Mouse (Mus musculus): ENCODE measurements around the gene Srebf2.

The Srebf2 gene

GRCm38 (mm10) chr15:82156902-82157301 lies 9.9 kb downstream of the Srebf2 start:
- DNase-seq (ENCODE audit: low read depth), result no peak

GRCm38 (mm10) chr15:82158243-82159035 lies 11.5 kb downstream of the Srebf2 start:
- DNase-seq (ENCODE audit: low read depth), result no peak

- DNase-seq (ENCODE audit: low read depth), result no peak
Measured at GRCm38 (mm10) chr15:82159471-82159870, 12.5 kb downstream of the Srebf2 start.

GRCm38 (mm10) chr15:82160731-82161640 lies 14.0 kb downstream of the Srebf2 start:
- DNase-seq (ENCODE audit: low read depth), result no peak

GRCm38 (mm10) chr15:82161965-82162600 lies 15.1 kb downstream of the Srebf2 start:
- DNase-seq (ENCODE audit: low read depth), result no peak

GRCm38 (mm10) chr15:82163356-82164060 lies 16.5 kb downstream of the Srebf2 start:
- DNase-seq (ENCODE audit: low read depth), result no peak

GRCm38 (mm10) chr15:82164061-82164399 lies 17.0 kb downstream of the Srebf2 start:
- no peak for DNase-seq (ENCODE audit: low read depth)

- DNase-seq (ENCODE audit: low read depth), result peak; percentile 59
Measured at GRCm38 (mm10) chr15:82164496-82164895, 17.5 kb downstream of the Srebf2 start.

- DNase-seq (ENCODE audit: low read depth), result peak; percentile 77
Measured at GRCm38 (mm10) chr15:82165332-82166239, 18.6 kb downstream of the Srebf2 start.

- DNase-seq (ENCODE audit: low read depth), result no peak
Measured at GRCm38 (mm10) chr15:82166240-82167100, 19.5 kb downstream of the Srebf2 start.

- DNase-seq (ENCODE audit: low read depth), result no peak
Measured at GRCm38 (mm10) chr15:82167201-82168168, 20.5 kb downstream of the Srebf2 start.

- no peak for DNase-seq (ENCODE audit: low read depth)
Measured at GRCm38 (mm10) chr15:82169671-82170070, 22.7 kb downstream of the Srebf2 start.

- DNase-seq (ENCODE audit: low read depth), result no peak
Measured at GRCm38 (mm10) chr15:82170437-82171377, 23.7 kb downstream of the Srebf2 start.

- DNase-seq (ENCODE audit: low read depth), result no peak
Measured at GRCm38 (mm10) chr15:82172648-82173047, 25.7 kb downstream of the Srebf2 start.

- no peak for DNase-seq (ENCODE audit: low read depth)
Measured at GRCm38 (mm10) chr15:82175091-82175490, 28.1 kb downstream of the Srebf2 start.

GRCm38 (mm10) chr15:82177743-82178290 lies 30.8 kb downstream of the Srebf2 start:
- DNase-seq (ENCODE audit: low read depth), result no peak

- no peak for DNase-seq (ENCODE audit: low read depth)
Measured at GRCm38 (mm10) chr15:82181131-82181530, 34.1 kb downstream of the Srebf2 start.

All from NIH3T3 (cell line).